Mouse (Mus musculus) forebrain, embryonic 16.5 days (tissue): ENCODE data around the gene Sema4b. TPM values are rescaled to one million over a fixed set of nuclear protein-coding genes. Genes with fewer than 3 reads are reported as not detected.
A peak's percentile ranks its signal among the peaks of the same experiment; 100 is the strongest.

Source experiments
- ATAC-seq: fragments of 200-750 bp; cut with Nextera tagmentation; 2 replicates; pipeline ENCODE4 v1.8.0; 2017; ENCODE audit warnings: mild to moderate bottlenecking, moderate library complexity
- H3K27ac ChIP-seq: fragments of 300-500 bp; sonication (generic); 2 replicates; pipeline ENCODE4 v1.5.1; 2014; ENCODE audit warnings: low read length, control low read depth
- H3K27me3 ChIP-seq: fragments of 300-500 bp; sonication (generic); replicated peaks from 2 replicates; pipeline ENCODE4 v1.6.1; 2014; ENCODE audit warnings: low read length; ENCODE audit not compliant: control insufficient read depth, insufficient read depth
- H3K36me3 ChIP-seq: fragments of 300-500 bp; sonication (generic); 2 replicates; pipeline ENCODE4 v1.6.1; 2014; ENCODE audit not compliant: control insufficient read depth, insufficient read depth
- H3K4me1 ChIP-seq: fragments of 300-500 bp; sonication (generic); replicated peaks from 2 replicates; pipeline ENCODE4 v1.6.1; 2014; ENCODE audit warnings: low read length; ENCODE audit not compliant: control insufficient read depth, insufficient read depth
- H3K4me2 ChIP-seq: fragments of 300-500 bp; sonication (generic); 2 replicates; pipeline ENCODE4 v1.6.1; 2014; ENCODE audit warnings: mild to moderate bottlenecking, low read length, control low read depth
- H3K4me3 ChIP-seq: fragments of 300-500 bp; sonication (generic); replicated peaks from 2 replicates; pipeline ENCODE4 v1.5.1; 2014; ENCODE audit warnings: mild to moderate bottlenecking, low read length, control low read depth
- H3K9ac ChIP-seq: fragments of 300-500 bp; sonication (generic); replicated peaks from 2 replicates; pipeline ENCODE4 v1.6.1; 2014; ENCODE audit warnings: low read depth, low read length, control low read depth
- H3K9me3 ChIP-seq: fragments of 300-500 bp; sonication (generic); 2 replicates; pipeline ENCODE4 v1.6.1; 2016; ENCODE audit warnings: low read length; ENCODE audit not compliant: control insufficient read depth
- WGBS: fragments of 180-500 bp; shearing (Covaris S2); extraction: QIAGEN DNeasy Blood & Tissue Kit; methylation state at CpG from one replicate; pipeline ENCODE4 v1.1.7; 2014; 5-methylcytosine and 5-hydroxymethylcytosine counted together
- polyA plus RNA-seq: library from polyadenylated mRNA; unstranded; fragments of >200 nt; fragmentation: Nextera tagmentation; extraction: Ambion mirVana; gene quantifications from 2 replicates; pipeline ENCODE4 v1.2.1, GENCODE M21; 2015

Sema4b gene
- polyA plus RNA-seq, 1 experiment from 2014 or later: 26.6 TPM

- peaks cover 63% of the 10 kb centered on the region for H3K4me1 ChIP-seq
- no peak overlapping the region for H3K27ac ChIP-seq
- no peak overlapping the region for H3K9ac ChIP-seq
- no peaks in the 10 kb centered on the region for H3K36me3 ChIP-seq
- H3K4me2 ChIP-seq: peak overlapping the region; percentile 85
- 80% methylated on average over 11 of the region's 11 CpGs for WGBS
- no peaks in the 10 kb centered on the region for H3K9me3 ChIP-seq
- no peak for ATAC-seq
- peak overlapping the region; percentile 65; the same call in 1 of the 2 replicates for H3K4me3 ChIP-seq
- H3K27me3 ChIP-seq: no peaks in the 10 kb centered on the region
These were observed 13.4 kb downstream of the Sema4b start for GRCm38 (mm10) chr7:80199851-80200587.

GRCm38 (mm10) chr7:80200588-80200945, 13.9 kb downstream of the Sema4b start:
- no peak for ATAC-seq
- H3K36me3 ChIP-seq: no peaks in the 10 kb centered on the region
- H3K27ac ChIP-seq: no peak overlapping the region
- H3K27me3 ChIP-seq: no peaks in the 10 kb centered on the region
- H3K4me3 ChIP-seq: no peak overlapping the region
- H3K9ac ChIP-seq: no peak overlapping the region
- peaks cover 63% of the 10 kb centered on the region for H3K4me1 ChIP-seq
- WGBS: 87% methylated on average over 6 of the region's 6 CpGs
- H3K9me3 ChIP-seq: no peaks in the 10 kb centered on the region
- no peak overlapping the region for H3K4me2 ChIP-seq

GRCm38 (mm10) chr7:80200963-80201539, 14.4 kb downstream of the Sema4b start:
- Histone ChIP-seq H3K4me2 (no peak overlapping the region), H3K27ac (no peak overlapping the region), H3K36me3 (no peaks in the 10 kb centered on the region), H3K4me1 (peaks cover 63% of the 10 kb centered on the region), H3K4me3 (no peak overlapping the region), H3K9me3 (no peaks in the 10 kb centered on the region), H3K27me3 (no peaks in the 10 kb centered on the region), H3K9ac (no peak overlapping the region)
- ATAC-seq: no peak
- WGBS: 73% methylated on average over 5 of the region's 5 CpGs

GRCm38 (mm10) chr7:80201888-80202540, 15.4 kb downstream of the Sema4b start:
- Histone ChIP-seq H3K9me3 (no peaks in the 10 kb centered on the region), H3K4me3 (no peak overlapping the region), H3K36me3 (no peaks in the 10 kb centered on the region), H3K27ac (peak overlapping the region; percentile 58; the same call in 1 of the 2 replicates), H3K4me1 (peaks cover 62% of the 10 kb centered on the region), H3K9ac (0 out of 2 replicates have a peak overlapping the region, but pooled peaks have one; percentile 22), H3K4me2 (no peak overlapping the region), H3K27me3 (no peaks in the 10 kb centered on the region)
- ATAC-seq: 0 out of 2 replicates have a peak, but pooled peaks have one; percentile 19
- WGBS: 47% methylated on average over 15 of the region's 15 CpGs

GRCm38 (mm10) chr7:80202961-80203360, 16.3 kb downstream of the Sema4b start:
- Histone ChIP-seq H3K9ac (no peak overlapping the region), H3K27me3 (no peaks in the 10 kb centered on the region), H3K4me2 (no peak overlapping the region), H3K36me3 (no peaks in the 10 kb centered on the region), H3K27ac (no peak overlapping the region), H3K4me3 (no peak overlapping the region), H3K9me3 (no peaks in the 10 kb centered on the region), H3K4me1 (peaks cover 60% of the 10 kb centered on the region)
- 88% methylated on average over 5 of the region's 5 CpGs for WGBS
- ATAC-seq: no peak

- Histone ChIP-seq H3K36me3 (no peaks in the 10 kb centered on the region), H3K27ac (peak overlapping the region; percentile 17; the same call in 1 of the 2 replicates), H3K27me3 (no peaks in the 10 kb centered on the region), H3K4me1 (peaks cover 67% of the 10 kb centered on the region), H3K9ac (no peak overlapping the region; the same call in 1 of the 2 replicates), H3K4me2 (no peak overlapping the region), H3K9me3 (no peaks in the 10 kb centered on the region), H3K4me3 (no peak overlapping the region)
- no peak for ATAC-seq
- 44% methylated on average over 12 of the region's 12 CpGs for WGBS
These were observed 17.0 kb downstream of the Sema4b start for GRCm38 (mm10) chr7:80203638-80204096.

GRCm38 (mm10) chr7:80204362-80204761, 17.7 kb downstream of the Sema4b start:
- Histone ChIP-seq H3K4me3 (no peak overlapping the region), H3K36me3 (no peaks in the 10 kb centered on the region), H3K9me3 (no peaks in the 10 kb centered on the region), H3K4me2 (no peak overlapping the region), H3K27me3 (no peaks in the 10 kb centered on the region), H3K27ac (no peak overlapping the region), H3K4me1 (peaks cover 65% of the 10 kb centered on the region), H3K9ac (no peak overlapping the region)
- ATAC-seq: no peak
- 88% methylated on average over 4 of the region's 4 CpGs for WGBS

GRCm38 (mm10) chr7:80204961-80205360, 18.3 kb downstream of the Sema4b start:
- no peak for ATAC-seq
- peaks cover 60% of the 10 kb centered on the region for H3K4me1 ChIP-seq
- 83% methylated on average over 7 of the region's 7 CpGs for WGBS
- no peak overlapping the region for H3K4me3 ChIP-seq
- no peak overlapping the region for H3K9ac ChIP-seq
- no peaks in the 10 kb centered on the region for H3K9me3 ChIP-seq
- H3K36me3 ChIP-seq: no peaks in the 10 kb centered on the region
- no peak overlapping the region for H3K4me2 ChIP-seq
- no peaks in the 10 kb centered on the region for H3K27me3 ChIP-seq
- no peak overlapping the region for H3K27ac ChIP-seq
